Mouse (Mus musculus): ENCODE measurements at regions not wholly inside any gene's neighbourhood (a gene's known extent, or its start where the extent isn't known, plus 50 kb on each side); places are given as distances from the start of the nearest gene placed in this dataset.
"Not testable (repeated sequence)": the region's sequence is repeated elsewhere in the genome, so short reads cannot be mapped to it uniquely, and the experiment has no call there.

- TF ChIP-seq CTCF (conservative IDR thresholded peaks at IDR 0.05) = no peak
- no peak overlapping the region for H3K27ac ChIP-seq
These were observed 100.0 kb downstream of the Wdr20rt start for GRCm38 (mm10) chr12:65325347-65325746.

GRCm38 (mm10) chr12:65328532-65328931, 103.2 kb downstream of the Wdr20rt start:
- Histone ChIP-seq H3K27ac (no peak overlapping the region), H3K4me3 (no peak overlapping the region)
- DNase-seq (ENCODE audit: low spot score in 2 of 2) = no peak
- TF ChIP-seq CTCF (conservative IDR thresholded peaks at IDR 0.05) = no peak

More at GRCm38 (mm10) chr12:65325347-65325746, 100.0 kb downstream of the Wdr20rt start:
- no peak for DNase-seq (ENCODE audit: low spot score in 2 of 2)
- no peak overlapping the region for H3K4me3 ChIP-seq

DNA sequence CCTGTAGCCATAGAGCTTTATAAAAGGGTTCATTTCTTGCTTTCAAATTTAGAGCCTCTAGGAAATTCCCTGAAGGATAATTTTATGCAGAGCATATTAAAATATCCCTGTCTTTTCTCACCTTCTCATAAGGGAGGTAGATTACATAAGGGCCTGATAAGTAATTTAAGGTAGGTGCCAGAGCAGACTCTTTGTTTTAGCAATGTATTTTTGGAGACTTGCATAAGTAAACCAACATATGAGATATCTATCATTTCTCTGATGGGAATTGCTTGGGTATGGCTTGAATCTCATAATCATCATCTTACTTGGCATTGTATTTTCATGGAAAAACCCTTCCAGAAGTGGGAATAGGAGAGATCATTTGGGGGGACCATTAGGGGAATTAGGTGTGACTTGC, 104.4 kb downstream of the Wdr20rt start:
- no peak for DNase-seq (ENCODE audit: low spot score in 2 of 2)
- Histone ChIP-seq H3K4me3 (no peak overlapping the region), H3K27ac (no peak overlapping the region)
- no peak for TF ChIP-seq CTCF (conservative IDR thresholded peaks at IDR 0.05)

GRCm38 (mm10) chr12:65340009-65340408, 114.7 kb downstream of the Wdr20rt start:
- Histone ChIP-seq H3K27ac (no peak overlapping the region), H3K4me3 (no peak overlapping the region)
- DNase-seq (ENCODE audit: low spot score in 2 of 2) = no peak
- TF ChIP-seq CTCF (conservative IDR thresholded peaks at IDR 0.05) = no peak

GRCm38 (mm10) chr12:65347251-65347650, 121.9 kb downstream of the Wdr20rt start:
- TF ChIP-seq CTCF (conservative IDR thresholded peaks at IDR 0.05) = no peak
- no peak for DNase-seq (ENCODE audit: low spot score in 2 of 2)
- Histone ChIP-seq H3K4me3 (no peak overlapping the region), H3K27ac (no peak overlapping the region)

DNA sequence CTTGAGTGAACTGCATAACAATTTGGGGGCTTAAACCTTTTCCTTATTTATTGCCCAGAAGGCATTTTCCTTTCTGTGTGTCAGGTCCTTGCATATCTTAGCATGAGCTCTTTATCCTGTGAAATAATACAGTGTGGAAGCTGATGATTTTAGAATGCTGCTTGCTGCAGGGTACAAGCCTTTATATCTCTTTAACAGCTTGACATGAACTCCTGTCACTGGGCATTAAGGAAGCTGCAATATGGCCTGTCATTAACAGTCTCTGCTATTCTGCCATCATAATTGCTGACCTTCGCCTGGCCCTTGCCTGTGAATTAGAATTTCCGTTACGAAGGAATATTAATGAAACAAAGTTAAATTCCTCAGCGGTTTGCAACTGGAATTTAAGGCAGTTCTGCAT, 124.2 kb downstream of the Wdr20rt start:
- DNase-seq (ENCODE audit: low spot score in 2 of 2) = no peak
- Histone ChIP-seq H3K4me3 (no peak overlapping the region), H3K27ac (no peak overlapping the region)
- no peak for TF ChIP-seq CTCF (conservative IDR thresholded peaks at IDR 0.05)

- Histone ChIP-seq H3K27ac (no peak overlapping the region), H3K4me3 (no peak overlapping the region)
- TF ChIP-seq CTCF (conservative IDR thresholded peaks at IDR 0.05) = peak; percentile 44
- no peak for DNase-seq (ENCODE audit: low spot score in 2 of 2)
These were observed 138.9 kb downstream of the Wdr20rt start for GRCm38 (mm10) chr12:65364179-65364578.

GRCm38 (mm10) chr12:65367334-65367733, 142.0 kb downstream of the Wdr20rt start:
- Histone ChIP-seq H3K27ac (no peak overlapping the region), H3K4me3 (no peak overlapping the region)
- no peak for TF ChIP-seq CTCF (conservative IDR thresholded peaks at IDR 0.05)
- DNase-seq (ENCODE audit: low spot score in 2 of 2) = no peak

DNA sequence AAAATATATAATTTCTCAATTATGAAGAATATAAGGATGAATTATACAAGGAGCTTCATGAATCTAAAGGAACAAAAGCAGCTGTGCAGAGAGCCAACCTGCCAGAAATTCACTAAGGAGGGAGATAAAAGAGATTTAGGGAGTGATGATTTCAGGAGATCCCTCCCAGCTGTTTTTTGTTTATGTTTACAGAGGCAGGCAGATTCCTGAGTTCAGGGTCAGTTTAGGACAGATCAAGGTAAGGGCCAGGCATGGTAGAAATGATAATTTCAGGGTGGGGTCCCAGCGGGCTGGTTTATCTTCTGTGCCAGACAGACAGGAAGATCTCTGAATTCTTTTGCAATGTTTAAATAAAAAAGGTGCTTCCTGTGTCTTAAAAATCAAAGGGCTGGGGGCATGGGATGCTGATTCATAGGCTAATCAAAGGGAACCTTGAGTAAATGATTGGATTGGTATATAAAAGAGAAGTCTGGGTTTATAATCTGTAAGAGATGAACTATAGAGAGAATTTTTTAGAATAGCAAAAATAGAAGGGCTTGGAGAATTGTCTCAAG, 142.6 kb downstream of the Wdr20rt start:
- H3K27ac ChIP-seq = no peak overlapping the region
- DNase-seq (ENCODE audit: low spot score in 2 of 2) = no peak
- no peak for TF ChIP-seq CTCF (conservative IDR thresholded peaks at IDR 0.05)
- H3K4me3 ChIP-seq = no peak overlapping the region

DNA sequence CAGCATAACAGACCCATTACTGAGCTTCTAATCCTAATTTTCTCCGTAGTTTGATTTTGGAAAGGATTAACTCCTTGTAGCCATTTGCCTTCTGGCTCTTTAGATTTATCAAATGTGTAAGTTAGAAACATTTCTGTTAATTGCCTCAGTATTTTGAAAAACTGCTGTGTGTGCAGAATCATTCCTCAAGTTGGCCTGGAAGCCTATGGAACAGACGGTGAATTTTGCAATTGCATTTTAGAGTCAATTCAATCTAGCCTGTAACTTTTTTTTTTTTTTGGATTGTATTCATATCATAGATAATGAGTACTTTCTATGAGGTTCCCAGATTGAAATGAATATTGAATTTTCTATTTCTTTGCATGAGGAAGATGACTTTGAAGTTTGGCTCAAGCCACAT, 146.3 kb downstream of the Wdr20rt start:
- H3K4me3 ChIP-seq = no peak overlapping the region
- peak in 1 of 2 experiments; percentile 3 for DNase-seq (ENCODE audit: low spot score in 2 of 2)
- no peak for TF ChIP-seq CTCF (conservative IDR thresholded peaks at IDR 0.05)
- H3K27ac ChIP-seq = no peak overlapping the region

GRCm38 (mm10) chr12:65379321-65379720, 154.0 kb downstream of the Wdr20rt start:
- Histone ChIP-seq H3K4me3 (no peak overlapping the region), H3K27ac (no peak overlapping the region)
- DNase-seq (ENCODE audit: low spot score in 2 of 2) = no peak
- no peak for TF ChIP-seq CTCF (conservative IDR thresholded peaks at IDR 0.05)

GRCm38 (mm10) chr12:65382118-65382791, 156.9 kb downstream of the Wdr20rt start:
- no peak overlapping the region for H3K27ac ChIP-seq
- TF ChIP-seq CTCF (conservative IDR thresholded peaks at IDR 0.05) = no peak
- H3K4me3 ChIP-seq = no peak overlapping the region
- DNase-seq (ENCODE audit: low spot score in 2 of 2) = no peak

DNA sequence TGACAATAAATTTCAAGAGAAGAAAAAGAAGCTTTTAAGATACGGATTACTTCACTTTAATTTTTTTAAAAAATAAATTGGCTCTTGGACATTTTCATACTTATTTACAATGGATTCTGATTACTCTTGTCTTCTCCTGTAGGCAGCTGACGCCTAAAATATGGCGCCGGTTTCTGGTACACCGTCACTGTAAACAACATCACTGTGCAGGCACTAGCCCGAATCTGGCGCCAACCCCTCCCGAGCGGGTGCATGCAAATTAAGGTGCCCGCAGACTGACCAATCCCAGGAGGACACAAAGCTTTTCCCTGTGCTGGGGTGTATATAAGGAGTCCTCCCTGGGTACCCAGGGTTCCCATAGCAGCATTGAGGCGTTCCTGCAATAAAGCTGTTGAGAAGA, 157.5 kb downstream of the Wdr20rt start:
- not testable (repeated sequence) for H3K27ac ChIP-seq; H3K4me3 ChIP-seq; DNase-seq (ENCODE audit: low spot score in 2 of 2)

GRCm38 (mm10) chr12:65386005-65386645, 160.8 kb downstream of the Wdr20rt start:
- no peak for TF ChIP-seq CTCF (conservative IDR thresholded peaks at IDR 0.05)
- no peak for DNase-seq (ENCODE audit: low spot score in 2 of 2)
- no peak overlapping the region for H3K27ac ChIP-seq
- H3K4me3 ChIP-seq = no peak overlapping the region
